Mouse (Mus musculus): ENCODE data around the gene Ambn.
"Not testable (repeated sequence)": the region's sequence is repeated elsewhere in the genome, so short reads cannot be mapped to it uniquely, and the experiment has no call there.

Gene Ambn

DNA sequence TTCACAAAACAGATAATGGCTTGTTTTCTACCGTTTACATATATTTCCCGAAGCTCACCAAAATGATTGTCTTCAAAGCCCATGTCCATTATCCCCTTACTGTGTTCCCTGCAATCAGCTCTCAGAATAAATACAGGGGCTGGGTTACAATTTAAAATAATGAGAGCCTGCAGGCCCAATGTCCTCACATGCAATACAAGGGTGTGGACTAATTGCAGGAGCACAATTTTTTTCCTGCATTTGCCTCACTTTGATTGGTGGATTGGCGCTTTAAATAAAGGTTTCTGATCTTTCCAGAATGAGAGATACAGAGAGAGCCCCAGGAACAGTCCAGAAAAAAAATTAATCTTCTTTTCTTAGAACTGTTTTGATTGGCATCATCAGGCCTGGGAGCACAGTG, at the start of gene Ambn:
Gene Ambn (plus strand): TSS at position 301 of the 400 bp plus-strand sequence.
- DNase-seq (ENCODE audit: low spot score): no peak

DNA sequence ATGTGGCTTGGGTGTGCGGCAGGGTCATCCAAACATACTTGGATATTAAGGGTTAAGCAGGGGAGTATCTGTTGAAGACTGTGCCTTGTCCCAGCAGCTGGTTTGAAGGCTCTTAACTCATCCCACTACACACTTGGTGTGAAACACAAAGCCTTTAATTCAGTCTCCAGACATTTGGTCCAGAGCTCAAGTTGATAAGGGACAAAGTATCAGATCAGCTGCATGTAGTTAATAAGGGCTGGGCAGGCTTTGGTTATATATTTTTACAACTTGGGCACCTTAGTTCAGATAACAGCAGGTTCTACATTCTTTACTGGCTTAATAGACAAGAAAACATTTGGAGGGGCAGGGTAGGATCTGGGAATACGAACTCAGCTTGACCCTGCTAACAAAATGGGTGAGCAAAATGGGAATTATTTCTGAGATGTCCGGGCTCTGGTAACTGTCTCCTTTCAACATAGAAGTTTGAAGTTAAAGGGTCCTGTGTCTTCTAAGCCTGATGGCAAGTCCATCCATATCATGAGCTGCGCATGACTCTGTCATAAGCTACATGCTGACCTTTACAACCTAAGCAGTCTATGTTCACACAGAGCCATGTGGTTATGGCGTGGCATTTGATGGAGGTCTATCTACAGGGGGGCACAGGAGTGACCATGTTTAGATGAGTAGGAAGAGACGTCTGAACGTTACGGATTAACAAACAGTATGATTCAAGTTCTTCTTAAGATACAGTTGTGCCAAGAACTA, 35.3 kb upstream of the Ambn start:
- DNase-seq (ENCODE audit: low spot score): no peak

DNA sequence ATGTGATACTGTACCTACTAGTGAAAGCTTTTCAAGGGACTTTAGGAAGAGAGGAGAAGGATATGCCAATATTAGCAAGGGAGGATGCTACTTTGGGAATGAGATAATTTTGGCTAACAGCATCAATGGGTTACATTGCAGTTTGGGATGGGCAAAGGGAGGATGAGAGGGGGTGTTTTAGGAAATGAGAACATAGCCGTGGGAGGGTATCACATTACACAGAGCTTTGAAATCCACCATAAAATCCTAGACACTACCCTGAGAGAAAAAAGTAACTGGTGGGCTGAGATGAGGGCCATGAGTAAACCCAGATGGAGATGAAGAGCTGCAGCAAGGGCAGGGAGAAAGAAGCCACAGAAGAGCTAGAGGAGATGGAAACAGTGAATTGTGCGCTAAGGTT, 30.9 kb upstream of the Ambn start:
- DNase-seq (ENCODE audit: low spot score): not testable (repeated sequence)

DNA sequence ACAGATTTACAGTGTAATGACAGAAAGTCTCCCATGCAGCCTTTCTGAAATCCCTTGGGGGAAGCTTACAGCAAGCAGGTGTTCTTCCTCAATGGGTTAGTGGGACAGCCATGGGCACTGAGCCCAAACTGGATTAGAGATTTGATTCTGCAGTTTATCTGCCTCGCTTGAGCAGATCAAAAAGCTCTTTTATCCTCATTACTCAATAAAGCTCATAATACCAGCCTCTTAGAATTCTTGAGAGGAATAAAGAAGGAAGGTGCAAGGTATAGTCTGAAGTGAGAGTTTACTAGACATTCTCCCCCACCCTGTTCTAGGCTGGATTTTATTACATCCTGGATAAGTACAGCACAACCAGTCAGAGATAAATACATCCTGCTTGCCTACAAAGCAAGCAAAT, 29.0 kb upstream of the Ambn start:
- DNase-seq (ENCODE audit: low spot score): no peak

DNA sequence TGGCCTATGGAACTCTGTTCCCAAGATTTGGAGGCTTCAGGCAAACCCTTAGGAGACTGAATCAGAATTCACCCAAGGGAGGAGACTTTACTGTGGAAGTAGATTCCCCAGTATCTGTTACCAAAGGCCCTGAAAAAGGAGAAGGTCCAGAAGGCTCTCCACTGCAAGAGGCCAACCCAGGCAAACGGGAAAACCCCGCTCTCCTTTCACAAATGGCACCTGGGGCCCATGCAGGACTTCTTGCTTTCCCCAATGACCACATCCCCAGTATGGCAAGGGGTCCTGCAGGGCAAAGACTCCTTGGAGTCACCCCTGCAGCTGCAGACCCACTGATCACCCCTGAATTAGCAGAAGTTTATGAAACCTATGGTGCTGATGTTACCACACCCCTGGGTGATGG, 11.7 kb downstream of the Ambn start:
- no peak for DNase-seq (ENCODE audit: low spot score)

DNA sequence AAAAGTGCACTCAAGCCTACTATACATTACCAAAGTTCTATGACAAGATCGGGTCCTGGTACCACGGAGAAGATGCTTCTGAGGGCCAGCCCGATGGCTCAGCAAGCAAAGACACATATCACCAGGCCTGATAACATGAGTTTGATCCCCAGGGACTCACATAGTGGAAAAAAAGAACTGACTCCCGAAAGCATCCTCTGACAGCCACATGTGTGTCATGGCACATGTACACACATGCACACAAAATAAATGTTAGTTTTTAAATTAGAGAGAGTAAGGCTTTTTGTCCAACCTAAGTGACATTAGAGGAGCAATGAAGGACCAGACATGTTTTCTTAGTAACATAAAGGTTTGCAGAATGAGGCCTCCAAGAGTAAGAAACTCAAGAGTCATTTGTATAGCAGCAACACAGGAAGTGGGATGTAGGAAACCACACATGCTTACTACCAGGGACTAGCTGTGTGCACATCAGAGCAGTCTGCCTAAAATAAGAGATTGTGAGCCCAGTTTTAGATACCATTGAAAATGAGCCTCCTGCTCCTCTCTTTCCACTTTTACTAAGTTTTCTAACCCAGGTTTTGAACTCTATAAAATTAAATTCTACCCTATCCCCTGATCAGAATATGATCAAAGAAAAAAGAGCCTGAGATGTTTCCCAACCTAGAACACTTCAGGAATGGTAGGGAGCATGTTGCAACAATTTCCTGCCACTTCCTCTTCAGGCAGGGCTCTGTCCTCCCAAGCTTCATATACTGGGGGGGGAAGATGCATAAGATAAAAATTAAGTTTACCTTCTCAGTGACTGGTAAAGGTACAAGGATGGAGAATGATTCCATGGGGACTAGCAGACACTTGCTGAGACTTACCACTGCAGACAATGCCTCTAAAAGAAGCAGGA, 13.3 kb downstream of the Ambn start:
- no peak for DNase-seq (ENCODE audit: low spot score)

DNA sequence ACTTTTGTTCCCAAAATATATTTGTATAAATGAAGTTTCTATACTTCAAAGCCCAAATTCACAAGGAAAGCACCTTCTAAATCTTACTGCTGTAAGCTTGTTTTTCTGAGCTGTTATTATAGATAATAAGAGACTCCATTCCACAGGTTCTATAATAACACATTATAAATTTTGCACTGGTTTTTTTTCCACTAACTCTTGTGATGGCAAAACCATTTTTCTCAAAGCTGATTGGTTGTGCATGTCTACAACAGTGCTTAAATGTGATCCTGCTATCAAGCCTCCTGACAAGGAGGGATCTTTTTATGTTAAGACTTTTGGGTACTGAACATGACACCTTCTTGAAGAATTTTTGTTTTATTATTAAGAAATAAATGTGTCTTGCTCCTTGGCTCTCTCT, 31.9 kb downstream of the Ambn start, which contains the start of gene Enam:
Gene Enam (plus strand): TSS at position 301 of the 400 bp plus-strand sequence.
- no peak for DNase-seq (ENCODE audit: low spot score)

DNA sequence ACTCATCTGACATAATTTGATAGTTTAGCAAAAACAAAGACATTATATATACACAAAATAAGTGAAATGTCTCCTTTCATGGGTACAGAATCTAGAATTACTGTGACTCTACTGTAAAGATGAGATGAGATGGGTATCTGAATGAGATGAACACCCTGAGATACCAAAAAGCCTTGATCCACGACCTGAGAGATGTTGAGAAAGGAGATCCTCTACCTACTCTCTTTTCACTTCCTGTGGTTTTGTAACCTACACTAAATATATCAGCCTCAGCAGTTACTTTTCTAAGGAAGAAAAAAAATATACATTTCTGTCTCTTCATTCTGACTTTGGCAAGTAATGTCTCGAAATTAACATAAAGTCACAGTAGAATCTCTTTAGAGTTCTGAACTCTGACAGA, 33.2 kb downstream of the Ambn start:
- DNase-seq (ENCODE audit: low spot score): no peak

DNA sequence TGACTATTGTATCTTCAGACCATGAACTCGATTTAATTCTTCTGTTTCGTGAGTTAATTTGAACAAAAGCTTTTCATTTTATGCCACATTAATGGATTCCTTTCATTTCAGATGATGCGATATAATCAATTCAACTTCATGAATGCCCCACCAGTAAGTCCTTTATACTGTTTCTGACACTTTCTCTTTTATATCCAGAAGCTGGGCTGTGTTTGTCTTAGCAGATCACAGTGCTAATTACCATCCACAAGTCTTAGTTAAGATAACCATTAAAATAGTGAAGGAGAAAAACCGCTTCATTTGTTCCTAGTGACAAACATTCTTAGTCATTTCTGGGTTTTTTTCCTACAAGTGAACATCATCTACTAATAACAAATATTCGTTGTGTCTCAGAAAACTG, 35.3 kb downstream of the Ambn start:
- DNase-seq (ENCODE audit: low spot score): no peak

DNA sequence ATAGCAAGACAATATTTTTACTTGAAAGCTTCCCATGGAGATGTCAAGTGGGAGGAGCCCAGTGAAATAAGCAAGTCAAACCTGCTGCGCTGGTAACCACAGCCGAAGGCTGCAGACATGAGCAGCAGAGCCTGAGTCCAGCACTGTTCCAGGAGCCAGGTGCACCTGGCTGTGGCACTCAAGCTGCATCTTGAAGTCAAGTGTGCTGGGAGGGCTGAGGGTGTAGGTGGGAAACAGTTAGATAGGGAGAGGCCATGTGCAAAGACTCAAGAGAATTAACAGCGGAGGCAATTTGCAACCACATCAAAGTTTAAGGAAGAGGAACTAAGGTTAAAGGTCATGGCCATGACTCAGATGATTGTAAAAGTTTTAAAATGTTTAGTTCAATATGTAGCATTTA, 44.0 kb downstream of the Ambn start:
- no peak for DNase-seq (ENCODE audit: low spot score)

DNA sequence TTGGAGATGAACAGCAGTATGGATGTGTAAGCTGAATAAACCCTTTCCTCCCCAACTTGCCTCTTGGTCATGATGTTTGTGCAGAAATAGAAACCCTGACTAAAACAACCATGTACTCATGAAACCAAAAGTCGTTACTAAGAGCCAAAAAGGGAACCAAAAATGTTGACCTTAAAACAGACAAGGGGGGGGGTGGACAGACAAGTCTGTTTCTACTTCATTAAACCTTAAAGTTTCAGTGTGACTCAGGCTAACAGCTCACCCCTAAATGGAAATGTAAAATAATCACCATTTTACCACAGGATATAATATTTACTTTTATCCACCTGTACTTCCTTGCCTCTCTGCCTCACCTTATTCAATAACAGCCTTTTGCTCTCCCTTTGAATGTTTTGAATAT, 52.8 kb downstream of the Ambn start:
- DNase-seq (ENCODE audit: low spot score): no peak

DNA sequence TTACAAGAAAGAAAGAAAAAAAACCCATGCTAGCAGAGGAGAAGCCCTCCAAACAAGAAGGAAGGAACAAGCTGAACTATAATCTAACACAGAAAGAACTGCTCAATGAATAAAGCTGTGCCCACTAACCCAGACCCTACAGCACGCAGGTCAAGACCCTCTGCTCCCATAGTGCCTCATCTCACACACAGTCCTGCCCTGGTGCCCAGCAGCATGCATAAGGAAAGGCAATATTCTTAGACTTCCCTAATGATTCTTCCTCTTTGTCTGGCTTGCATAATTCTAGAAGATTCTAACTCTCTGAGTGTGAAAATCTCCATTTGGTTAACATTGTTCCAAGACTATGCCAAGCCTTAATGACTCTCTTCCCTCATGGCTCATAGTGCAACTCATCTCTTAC, 53.2 kb downstream of the Ambn start:
- no peak for DNase-seq (ENCODE audit: low spot score)
